Mouse (Mus musculus) hindbrain, embryonic 13.5 days (tissue): Measurements from ENCODE around the gene Zfp958. TPM values are rescaled to one million over a fixed set of nuclear protein-coding genes. Genes with fewer than 3 reads are reported as not detected.
"Not testable (repeated sequence)": the region's sequence is repeated elsewhere in the genome, so short reads cannot be mapped to it uniquely, and the experiment has no call there.

Source experiments
- ATAC-seq: fragments of 200-750 bp; cut with Nextera tagmentation; 2 replicates; pipeline ENCODE4 v1.8.0; 2017; ENCODE audit warnings: moderate TSS enrichment; ENCODE audit not compliant: low FRiP score
- H3K27ac ChIP-seq: fragments of 300-500 bp; sonication (generic); 2 replicates; pipeline ENCODE4 v1.5.1; 2015; ENCODE audit warnings: inconsistent platforms, mild to moderate bottlenecking, moderate library complexity
- H3K27me3 ChIP-seq: fragments of 300-500 bp; sonication (generic); 2 replicates; pipeline ENCODE4 v1.6.1; 2015; ENCODE audit warnings: mild to moderate bottlenecking, inconsistent platforms
- H3K36me3 ChIP-seq: fragments of 300-500 bp; sonication (generic); 2 replicates; pipeline ENCODE4 v1.6.1; 2015; ENCODE audit warnings: mild to moderate bottlenecking, inconsistent platforms
- H3K4me1 ChIP-seq: fragments of 300-500 bp; sonication (generic); replicated peaks from 2 replicates; pipeline ENCODE4 v1.6.1; 2015; ENCODE audit warnings: inconsistent platforms
- H3K4me2 ChIP-seq: fragments of 300-500 bp; sonication (generic); 2 replicates; pipeline ENCODE4 v1.6.1; 2015; ENCODE audit warnings: inconsistent platforms, mild to moderate bottlenecking, moderate library complexity
- H3K4me3 ChIP-seq: fragments of 300-500 bp; sonication (generic); 2 replicates; pipeline ENCODE4 v1.5.1; 2015; ENCODE audit warnings: mild to moderate bottlenecking, inconsistent platforms
- H3K9ac ChIP-seq: fragments of 300-500 bp; sonication (generic); 2 replicates; pipeline ENCODE4 v1.6.1; 2015; ENCODE audit warnings: mild to moderate bottlenecking, inconsistent platforms
- H3K9me3 ChIP-seq: fragments of 300-500 bp; sonication (generic); 2 replicates; pipeline ENCODE4 v1.6.1; 2016; ENCODE audit warnings: inconsistent platforms
- WGBS: fragments of 180-500 bp; shearing (Covaris S2); methylation state at CpG from one replicate; pipeline ENCODE4 v1.1.7; 2015; 5-methylcytosine and 5-hydroxymethylcytosine counted together
- polyA plus RNA-seq: library from polyadenylated mRNA; unstranded; fragments of >200 nt; fragmentation: Nextera tagmentation; extraction: Ambion mirVana; gene quantifications from 2 replicates; pipeline ENCODE4 v1.2.1, GENCODE M21; 2015

Gene Zfp958
- 17.6 and 17.7 TPM in 2 replicates for polyA plus RNA-seq

DNA sequence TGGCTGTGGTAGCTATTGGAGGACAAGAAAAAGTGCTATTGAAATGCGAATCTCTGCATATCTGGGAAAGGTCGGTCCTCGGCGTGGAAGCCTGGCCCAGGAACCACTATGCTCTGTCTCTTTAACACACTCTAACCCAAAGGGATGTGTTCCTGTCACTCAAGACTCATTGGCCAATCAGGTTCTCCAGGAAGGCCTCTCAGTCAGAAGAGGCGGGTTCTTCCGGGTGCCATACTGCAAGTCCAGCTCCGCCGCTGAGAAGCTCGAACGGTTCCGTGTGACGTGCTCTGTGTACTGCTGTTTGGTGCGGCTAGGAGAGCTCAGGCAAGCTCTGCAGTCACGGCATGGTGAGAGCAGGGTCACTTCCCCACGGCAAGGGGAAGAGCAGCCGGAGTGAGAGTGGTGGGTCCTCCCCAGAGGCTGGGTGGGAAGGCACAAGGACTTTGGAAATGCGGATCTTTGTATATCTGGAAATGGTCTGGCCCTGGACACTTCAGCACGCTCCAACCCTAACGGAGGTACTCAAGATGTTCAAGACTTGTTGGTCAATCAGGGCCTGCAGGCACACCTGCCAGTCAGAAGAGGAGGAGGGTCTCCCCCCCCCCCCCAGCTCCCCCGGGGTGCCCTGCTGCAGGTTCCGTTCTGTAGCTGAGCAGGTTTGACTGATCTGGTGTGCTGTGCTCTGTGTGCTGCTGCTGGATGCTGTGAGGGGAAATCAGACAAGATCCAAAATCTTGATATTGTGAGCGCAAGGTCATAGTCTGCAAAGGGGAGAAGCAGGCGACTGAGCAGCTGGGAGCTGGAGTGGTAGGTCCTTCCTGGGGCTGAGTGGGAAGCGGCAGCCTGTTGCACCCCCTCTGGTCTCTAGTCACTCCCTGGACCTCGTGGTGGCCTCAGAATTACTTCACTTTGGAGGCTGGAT is at the start of gene Zfp958:
TSS of gene Zfp958 (plus strand) at position 236 of the 922 bp plus-strand sequence.
- Histone ChIP-seq H3K4me2 (peak within 1 kb of the TSS; percentile 93), H3K4me3 (peak within 1 kb of the TSS; percentile 66), H3K36me3 (peaks cover 13% of the 10 kb centered on the region), H3K4me1 (peaks cover 19% of the 10 kb centered on the region), H3K27ac (peak within 1 kb of the TSS; percentile 88), H3K27me3 (no peaks in the 10 kb centered on the region), H3K9me3 (no peaks in the 10 kb centered on the region), H3K9ac (peak within 1 kb of the TSS; percentile 85)
- ATAC-seq, result peak; percentile 99
- 1% methylated on average over 25 of the region's 25 CpGs for WGBS

GRCm38 (mm10) chr8:4581986-4582385 is 31.0 kb upstream of the Zfp958 start:
- H3K9me3 ChIP-seq, result no peaks in the 10 kb centered on the region
- H3K36me3 ChIP-seq, result no peaks in the 10 kb centered on the region
- H3K4me1 ChIP-seq, result no peaks in the 10 kb centered on the region
- H3K27me3 ChIP-seq, result no peaks in the 10 kb centered on the region
- H3K4me2 ChIP-seq, result no peak overlapping the region
- H3K4me3 ChIP-seq, result no peak overlapping the region
- H3K9ac ChIP-seq, result no peak overlapping the region
- no peak for ATAC-seq
- H3K27ac ChIP-seq, result no peak overlapping the region
- 68% methylated on average over 3 of the region's 3 CpGs for WGBS

DNA sequence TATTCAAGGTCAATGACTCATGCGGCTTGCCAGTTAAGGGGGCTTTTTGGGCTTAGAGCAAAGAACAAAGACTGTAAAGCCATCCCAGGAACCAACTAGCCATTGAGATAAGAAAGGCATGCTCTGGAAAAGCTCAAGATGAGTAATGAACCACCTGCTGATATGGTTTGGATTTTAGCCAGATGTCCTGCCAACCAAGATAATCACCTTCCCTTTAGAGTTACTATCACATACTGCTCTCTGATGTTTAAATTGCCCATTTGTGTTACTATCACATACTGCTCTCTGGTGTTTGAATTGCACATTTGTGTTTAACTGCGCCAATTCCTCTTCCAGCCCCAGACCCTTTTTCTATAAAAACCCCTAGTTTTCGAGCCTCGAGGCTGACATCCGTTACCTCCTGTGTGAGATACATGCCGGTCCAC is 30.2 kb upstream of the Zfp958 start:
- 87% methylated on average over 6 of the region's 6 CpGs for WGBS
- Histone ChIP-seq H3K36me3 (no peaks in the 10 kb centered on the region), H3K9me3 (no peaks in the 10 kb centered on the region), H3K4me1 (no peaks in the 10 kb centered on the region), H3K27ac (no peak overlapping the region), H3K4me3 (no peak overlapping the region), H3K27me3 (no peaks in the 10 kb centered on the region), H3K4me2 (no peak overlapping the region), H3K9ac (no peak overlapping the region)
- no peak for ATAC-seq

DNA sequence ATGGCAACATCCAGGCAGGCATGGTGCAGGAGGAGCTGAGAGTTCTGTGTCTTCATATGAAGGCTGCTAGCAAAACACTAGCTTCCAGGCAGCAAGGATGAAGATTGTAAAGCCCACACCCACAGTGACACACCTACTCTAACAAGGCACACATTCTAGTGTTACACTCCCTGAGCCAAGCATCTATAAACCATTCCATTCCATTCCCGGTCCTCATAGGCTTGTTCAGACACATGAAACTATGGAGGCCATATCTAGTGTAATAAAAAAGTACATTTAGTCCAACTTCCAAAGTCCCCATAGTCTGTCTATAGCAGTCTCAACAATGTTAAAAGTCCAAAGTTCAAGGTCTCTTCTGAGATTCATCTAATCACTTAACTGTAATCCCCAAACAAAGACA is 28.3 kb upstream of the Zfp958 start:
- 94% methylated on average over 1 of the region's 1 CpGs for WGBS

DNA sequence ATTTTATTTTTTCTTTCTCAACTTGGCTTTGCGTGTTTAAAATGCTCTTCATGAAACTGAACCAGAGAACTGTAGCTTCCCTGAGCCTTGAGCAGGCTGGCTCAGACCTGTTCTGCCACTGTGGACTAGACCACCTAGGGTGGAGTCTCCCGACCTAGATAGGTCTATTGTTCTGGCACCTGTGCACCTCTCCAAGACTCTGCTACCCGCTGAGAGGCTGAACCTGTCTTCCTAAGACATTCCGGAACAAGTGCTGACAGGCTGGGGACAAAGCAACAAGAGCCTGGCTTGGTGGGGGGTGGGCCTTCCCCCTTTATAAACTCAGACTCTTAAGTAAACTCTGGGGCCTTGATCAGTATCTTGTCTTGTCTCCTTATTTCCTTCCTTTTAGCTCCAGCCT is 26.6 kb upstream of the Zfp958 start:
- no peak overlapping the region for H3K27ac ChIP-seq
- H3K9me3 ChIP-seq, result no peaks in the 10 kb centered on the region
- H3K4me2 ChIP-seq, result no peak overlapping the region
- ATAC-seq, result no peak
- no peak overlapping the region for H3K4me3 ChIP-seq
- H3K36me3 ChIP-seq, result no peaks in the 10 kb centered on the region
- H3K9ac ChIP-seq, result no peak overlapping the region
- 21% methylated on average over 4 of the region's 4 CpGs for WGBS
- H3K27me3 ChIP-seq, result no peaks in the 10 kb centered on the region
- no peaks in the 10 kb centered on the region for H3K4me1 ChIP-seq

More for the DNA sequence above, 28.3 kb upstream of the Zfp958 start:
- no peak overlapping the region for H3K9ac ChIP-seq
- H3K4me3 ChIP-seq, result no peak overlapping the region
- H3K27me3 ChIP-seq, result no peaks in the 10 kb centered on the region
- H3K4me2 ChIP-seq, result no peak overlapping the region
- ATAC-seq, result no peak
- H3K4me1 ChIP-seq, result no peaks in the 10 kb centered on the region
- no peaks in the 10 kb centered on the region for H3K9me3 ChIP-seq
- no peaks in the 10 kb centered on the region for H3K36me3 ChIP-seq
- no peak overlapping the region for H3K27ac ChIP-seq

- Histone ChIP-seq H3K27ac (no peak overlapping the region), H3K4me2 (no peak overlapping the region), H3K36me3 (no peaks in the 10 kb centered on the region), H3K4me1 (no peaks in the 10 kb centered on the region), H3K9ac (peak overlapping the region; percentile 39; the same call in 1 of the 2 replicates), H3K9me3 (no peaks in the 10 kb centered on the region), H3K27me3 (no peaks in the 10 kb centered on the region), H3K4me3 (no peak overlapping the region)
- 44% methylated on average over 9 of the region's 9 CpGs for WGBS
- ATAC-seq, result peak; percentile 86
These were observed 24.6 kb upstream of the Zfp958 start for GRCm38 (mm10) chr8:4588165-4589000.

DNA sequence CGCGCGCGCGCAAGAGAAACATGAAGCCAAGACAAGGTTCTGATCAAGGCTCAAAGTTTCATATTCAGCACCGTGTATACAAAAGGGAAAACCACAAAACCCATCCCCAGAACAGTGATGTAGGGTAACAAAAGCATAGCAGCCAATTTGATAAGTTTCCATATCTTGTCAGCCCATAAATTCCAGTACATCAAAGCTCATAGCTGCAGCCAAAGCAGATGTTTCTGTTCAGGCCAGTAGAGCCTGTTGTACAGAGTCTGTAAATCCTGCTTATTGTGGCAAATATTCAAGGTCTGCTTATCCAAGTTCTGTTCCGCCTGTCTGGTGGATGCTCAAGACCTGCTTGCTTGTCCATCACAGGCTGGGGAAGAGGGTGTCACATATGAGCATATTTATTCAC is 4.1 kb upstream of the Zfp958 start:
- no peaks in the 10 kb centered on the region for H3K27me3 ChIP-seq
- no peak overlapping the region for H3K4me3 ChIP-seq
- ATAC-seq, result no peak
- H3K9me3 ChIP-seq, result no peaks in the 10 kb centered on the region
- H3K36me3 ChIP-seq, result no peaks in the 10 kb centered on the region
- H3K9ac ChIP-seq, result no peak overlapping the region
- peaks cover 5% of the 10 kb centered on the region for H3K4me1 ChIP-seq
- H3K27ac ChIP-seq, result no peak overlapping the region
- no peak overlapping the region for H3K4me2 ChIP-seq
- WGBS, result 95% methylated on average over 7 of the region's 7 CpGs

- H3K36me3 ChIP-seq, H3K4me2 ChIP-seq, H3K27me3 ChIP-seq, H3K27ac ChIP-seq, H3K9me3 ChIP-seq, H3K4me3 ChIP-seq, ATAC-seq, H3K9ac ChIP-seq: not testable (repeated sequence)
- H3K4me1 ChIP-seq, result peaks cover 19% of the 10 kb centered on the region
- WGBS, result 80% methylated on average over 4 of the region's 4 CpGs
These were observed 1.3 kb upstream of the Zfp958 start for GRCm38 (mm10) chr8:4611626-4612175.

GRCm38 (mm10) chr8:4627349-4627748 is 14.4 kb downstream of the Zfp958 start:
- Histone ChIP-seq H3K9me3 (peaks cover 57% of the 10 kb centered on the region), H3K4me2 (no peak overlapping the region), H3K36me3 (peaks cover 81% of the 10 kb centered on the region), H3K4me1 (no peaks in the 10 kb centered on the region), H3K27ac (no peak overlapping the region), H3K4me3 (no peak overlapping the region), H3K9ac (no peak overlapping the region), H3K27me3 (no peaks in the 10 kb centered on the region)
- ATAC-seq, result no peak
- 100% methylated on average over 1 of the region's 1 CpGs for WGBS

DNA sequence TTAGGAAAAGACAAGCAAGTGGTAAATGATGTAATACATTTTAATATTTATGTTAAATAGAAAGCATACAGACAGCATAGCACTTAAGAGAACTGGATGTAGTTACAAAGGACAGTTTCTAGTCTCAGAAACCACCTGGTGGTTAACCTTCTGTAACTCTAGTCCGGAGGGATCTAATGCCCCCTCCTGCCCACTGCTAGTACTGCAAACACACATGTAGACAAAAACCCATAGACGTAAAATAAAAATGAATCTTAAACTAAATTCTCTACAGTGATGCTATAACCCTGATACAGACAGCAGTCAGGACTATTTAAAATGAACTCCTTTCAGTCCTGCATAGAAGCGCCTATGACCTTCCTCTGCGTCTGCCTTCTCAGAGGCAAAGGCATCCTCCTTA is 24.1 kb downstream of the Zfp958 start:
- peaks cover 16% of the 10 kb centered on the region for H3K9me3 ChIP-seq
- H3K4me1 ChIP-seq, result no peaks in the 10 kb centered on the region
- H3K36me3 ChIP-seq, result peaks cover 27% of the 10 kb centered on the region
- no peak overlapping the region for H3K4me2 ChIP-seq
- no peak overlapping the region for H3K4me3 ChIP-seq
- ATAC-seq, result no peak
- no peak overlapping the region for H3K27ac ChIP-seq
- H3K27me3 ChIP-seq, result no peaks in the 10 kb centered on the region
- WGBS, result 96% methylated on average over 4 of the region's 4 CpGs
- H3K9ac ChIP-seq, result no peak overlapping the region

DNA sequence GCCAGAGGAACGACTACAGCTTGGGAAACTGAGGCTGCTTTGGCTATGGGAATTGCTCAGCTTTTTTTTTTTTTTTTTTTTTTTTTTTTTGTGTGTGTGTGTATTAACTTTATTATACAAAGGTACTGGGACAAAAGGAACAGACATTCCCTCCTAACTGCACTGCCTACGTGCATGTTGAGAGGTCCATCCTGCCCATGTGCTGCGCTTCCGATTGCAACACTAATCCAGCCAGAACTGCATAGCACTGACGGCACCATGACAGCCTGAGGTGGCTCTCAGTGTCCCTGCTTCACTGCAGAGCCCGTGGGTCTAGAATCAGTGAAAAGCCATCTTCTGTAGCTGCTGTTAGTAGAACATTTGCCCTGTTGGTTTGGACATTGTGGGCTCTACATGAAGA is 30.0 kb downstream of the Zfp958 start:
- H3K4me3 ChIP-seq, result not testable (repeated sequence)
- WGBS, result 87% methylated on average over 6 of the region's 6 CpGs

GRCm38 (mm10) chr8:4656536-4656935 is 43.6 kb downstream of the Zfp958 start:
- ATAC-seq, result no peak
- no peaks in the 10 kb centered on the region for H3K36me3 ChIP-seq
- no peaks in the 10 kb centered on the region for H3K4me1 ChIP-seq
- H3K9ac ChIP-seq, result no peak overlapping the region
- no peak overlapping the region for H3K4me3 ChIP-seq
- H3K4me2 ChIP-seq, result no peak overlapping the region
- no peak overlapping the region for H3K27ac ChIP-seq
- 88% methylated on average over 7 of the region's 7 CpGs for WGBS
- H3K9me3 ChIP-seq, result 0 out of 2 replicates have a peak, but pooled peaks cover 8% of the 10 kb centered on the region
- H3K27me3 ChIP-seq, result no peaks in the 10 kb centered on the region

More for the DNA sequence above, 30.0 kb downstream of the Zfp958 start:
- not testable (repeated sequence) for H3K27me3 ChIP-seq, ATAC-seq, H3K4me1 ChIP-seq, H3K9ac ChIP-seq, H3K27ac ChIP-seq, H3K4me2 ChIP-seq, H3K36me3 ChIP-seq, H3K9me3 ChIP-seq
